Mouse (Mus musculus) layer of hippocampus, adult 9-11 months (tissue): Measurements from ENCODE around the gene Upk2.

ENCODE experiments used
- DNase-seq: peaks from one replicate; pipeline ENCODE4 v3.0.0; 2022

Gene Upk2

GRCm38 (mm10) chr9:44454891-44455220, at the start of gene Upk2:
Gene Upk2, minus strand, starts transcription at chr9:44454976.
- DNase-seq = no peak

- no peak for DNase-seq
Observed at GRCm38 (mm10) chr9:44502006-44502405, 47.2 kb upstream of the Upk2 start.

- no peak for DNase-seq
Observed at GRCm38 (mm10) chr9:44501206-44501879, 46.6 kb upstream of the Upk2 start.

- DNase-seq = no peak
Observed at GRCm38 (mm10) chr9:44500638-44501175, 45.9 kb upstream of the Upk2 start.

- no peak for DNase-seq
Observed at GRCm38 (mm10) chr9:44500163-44500533, 45.4 kb upstream of the Upk2 start.

- DNase-seq = no peak
Observed at GRCm38 (mm10) chr9:44499356-44500162, 44.8 kb upstream of the Upk2 start.

GRCm38 (mm10) chr9:44498421-44499355, 43.9 kb upstream of the Upk2 start:
- DNase-seq = no peak

GRCm38 (mm10) chr9:44497624-44498377, 43.0 kb upstream of the Upk2 start:
- no peak for DNase-seq

GRCm38 (mm10) chr9:44496803-44497461, 42.2 kb upstream of the Upk2 start:
- DNase-seq = no peak

GRCm38 (mm10) chr9:44495810-44496344, 41.1 kb upstream of the Upk2 start:
- no peak for DNase-seq

- peak; percentile 74 for DNase-seq
Observed at GRCm38 (mm10) chr9:44494863-44495809, 40.4 kb upstream of the Upk2 start.

- DNase-seq = no peak
Observed at GRCm38 (mm10) chr9:44494261-44494862, 39.6 kb upstream of the Upk2 start.

GRCm38 (mm10) chr9:44492631-44493461, 38.1 kb upstream of the Upk2 start:
- no peak for DNase-seq

- no peak for DNase-seq
Observed at GRCm38 (mm10) chr9:44491351-44491750, 36.6 kb upstream of the Upk2 start.

- DNase-seq = no peak
Observed at GRCm38 (mm10) chr9:44490086-44490967, 35.6 kb upstream of the Upk2 start.

GRCm38 (mm10) chr9:44489651-44490085, 34.9 kb upstream of the Upk2 start:
- DNase-seq = no peak

- peak; percentile 69 for DNase-seq
Observed at GRCm38 (mm10) chr9:44488855-44489381, 34.1 kb upstream of the Upk2 start.
